Mouse (Mus musculus): Measurements from ENCODE around the gene Zfp414.
"Not testable (repeated sequence)": the region's sequence is repeated elsewhere in the genome, so short reads cannot be mapped to it uniquely, and the experiment has no call there.

Zfp414 gene

GRCm38 (mm10) chr17:33628621-33629486, at the start of gene Zfp414:
Gene Zfp414, plus strand, starts transcription at chr17:33629090.
- DNase-seq, result peak; percentile 92 to 94

DNA sequence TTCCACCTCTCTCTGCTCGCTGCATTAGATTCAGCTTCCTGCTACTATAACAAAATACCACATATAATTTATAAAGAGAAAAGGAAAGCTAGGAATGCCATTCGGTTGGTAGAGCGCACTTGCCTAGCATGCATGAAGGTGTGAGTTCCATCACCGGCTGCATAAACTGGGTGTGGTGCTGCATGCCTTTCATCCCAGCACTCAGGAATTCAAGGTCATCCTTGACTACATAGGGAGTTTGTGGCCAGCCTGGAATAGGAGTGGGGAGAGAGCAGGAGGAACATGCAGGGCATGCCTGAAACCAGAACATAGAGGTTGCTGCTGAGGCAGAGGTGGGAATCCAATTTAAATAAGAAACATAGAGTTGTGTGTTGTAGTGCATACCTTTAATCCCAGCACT, 44.8 kb upstream of the Zfp414 start:
- no peak for DNase-seq

DNA sequence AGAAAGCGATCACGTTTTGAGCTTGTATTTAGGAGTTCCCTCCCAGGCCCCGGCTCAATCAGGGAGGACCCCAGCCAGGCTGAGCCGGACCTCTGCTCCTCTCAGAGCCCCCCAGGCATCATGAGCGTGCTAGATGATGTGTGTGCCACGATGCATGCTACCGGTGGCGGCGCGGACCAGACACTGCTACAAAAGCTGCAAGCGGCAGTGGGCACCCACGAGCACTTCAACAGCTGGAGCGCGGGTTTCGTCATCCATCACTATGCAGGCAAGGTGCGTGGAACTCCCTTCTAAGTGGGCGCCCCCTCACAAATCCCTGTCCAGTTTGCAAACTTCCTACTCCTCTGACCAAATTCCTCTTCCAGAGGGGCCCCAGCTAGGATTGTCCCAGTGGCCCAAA, 42.9 kb upstream of the Zfp414 start:
- no peak for DNase-seq

- no peak for DNase-seq
These were observed 31.6 kb upstream of the Zfp414 start for GRCm38 (mm10) chr17:33597271-33597670.

GRCm38 (mm10) chr17:33598506-33598905, 30.4 kb upstream of the Zfp414 start:
- DNase-seq, result no peak

GRCm38 (mm10) chr17:33599836-33600475, 28.9 kb upstream of the Zfp414 start:
- no peak for DNase-seq

- DNase-seq, result no peak
These were observed 28.1 kb upstream of the Zfp414 start for GRCm38 (mm10) chr17:33600831-33601230.

DNA sequence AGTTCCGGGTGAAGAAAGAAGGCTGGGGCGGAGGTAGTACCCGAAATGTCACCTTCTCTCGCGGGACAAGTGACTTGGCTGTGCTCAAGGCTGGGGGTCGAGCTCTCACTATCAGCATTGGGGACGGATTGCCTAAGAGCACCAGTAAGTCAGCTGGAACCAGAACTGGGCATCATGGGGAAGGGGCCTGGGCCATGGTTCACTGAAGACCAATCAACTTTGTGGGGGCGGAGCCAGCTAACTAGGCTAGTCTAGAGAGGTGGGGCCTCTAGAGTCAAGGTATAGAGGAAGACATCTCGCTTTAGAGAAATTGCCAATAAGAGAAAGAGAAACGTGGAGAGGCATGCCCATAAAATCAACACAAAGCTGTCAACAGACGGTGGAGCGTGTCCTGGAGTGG, 26.9 kb upstream of the Zfp414 start:
- no peak for DNase-seq

GRCm38 (mm10) chr17:33607273-33607672, 21.6 kb upstream of the Zfp414 start:
- DNase-seq, result no peak

GRCm38 (mm10) chr17:33610548-33610947, 18.3 kb upstream of the Zfp414 start:
- DNase-seq, result no peak

- DNase-seq, result not testable (repeated sequence)
These were observed 15.2 kb upstream of the Zfp414 start for GRCm38 (mm10) chr17:33613726-33614125.

- no peak for DNase-seq
These were observed 1.6 kb upstream of the Zfp414 start for GRCm38 (mm10) chr17:33627281-33627680.

- peak in 1 of 2 experiments; percentile 11 for DNase-seq
These were observed 716 bp downstream of the Zfp414 start for GRCm38 (mm10) chr17:33629487-33630125.

DNA sequence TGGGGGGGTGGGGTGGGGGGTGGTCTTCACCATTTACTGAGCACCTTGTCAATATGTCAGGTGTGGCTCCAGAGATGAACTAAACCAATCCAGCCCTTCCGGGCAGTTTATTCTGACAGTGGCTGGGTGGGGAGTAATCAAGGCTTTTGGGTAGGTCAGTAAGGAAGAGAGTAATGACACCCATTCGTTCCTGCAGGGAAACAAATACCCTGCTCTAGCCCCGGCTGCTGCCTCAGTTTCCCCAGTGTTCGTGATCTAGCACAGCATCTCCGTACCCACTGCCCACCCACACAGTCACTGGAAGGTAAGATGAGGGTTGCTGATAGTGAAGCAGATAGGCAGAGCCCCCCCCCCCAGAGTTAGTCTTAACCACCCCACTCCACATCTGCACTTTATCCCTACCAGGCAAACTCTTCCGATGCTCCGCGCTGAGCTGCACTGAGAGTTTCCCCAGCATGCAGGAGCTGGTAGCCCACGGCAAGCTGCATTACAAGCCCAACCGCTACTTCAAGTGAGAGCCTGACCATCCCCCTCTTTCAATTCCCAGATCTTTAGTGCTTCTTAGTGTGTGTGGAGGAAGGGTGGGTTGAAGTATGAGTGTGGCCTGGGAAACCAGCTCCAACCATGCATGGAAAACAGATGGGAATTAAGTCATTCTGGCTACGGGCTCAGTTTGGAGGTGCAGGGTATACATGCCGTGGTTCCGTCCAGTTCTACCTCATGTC, 1.4 kb downstream of the Zfp414 start:
- peak in 1 of 2 experiments; percentile 4 for DNase-seq

DNA sequence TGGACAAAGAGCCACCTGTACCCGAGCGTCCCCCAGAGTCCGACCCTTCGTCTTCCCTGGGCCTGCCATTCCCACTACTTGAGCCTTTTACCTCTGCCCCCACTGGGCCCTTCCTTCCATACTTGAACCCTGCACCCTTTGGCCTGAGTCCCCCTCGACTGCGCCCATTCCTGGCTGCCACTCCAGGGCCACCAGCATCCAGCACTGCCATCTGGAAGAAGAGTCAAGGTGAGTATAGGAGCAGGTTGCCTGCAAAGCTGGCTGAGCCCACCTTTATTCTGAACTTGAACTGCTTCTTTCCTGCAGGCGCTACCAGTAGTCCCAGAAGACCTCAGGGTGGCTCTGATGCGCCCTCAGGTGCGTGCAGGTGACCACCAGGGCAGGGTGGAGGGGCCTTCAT, 2.3 kb downstream of the Zfp414 start:
- no peak for DNase-seq

DNA sequence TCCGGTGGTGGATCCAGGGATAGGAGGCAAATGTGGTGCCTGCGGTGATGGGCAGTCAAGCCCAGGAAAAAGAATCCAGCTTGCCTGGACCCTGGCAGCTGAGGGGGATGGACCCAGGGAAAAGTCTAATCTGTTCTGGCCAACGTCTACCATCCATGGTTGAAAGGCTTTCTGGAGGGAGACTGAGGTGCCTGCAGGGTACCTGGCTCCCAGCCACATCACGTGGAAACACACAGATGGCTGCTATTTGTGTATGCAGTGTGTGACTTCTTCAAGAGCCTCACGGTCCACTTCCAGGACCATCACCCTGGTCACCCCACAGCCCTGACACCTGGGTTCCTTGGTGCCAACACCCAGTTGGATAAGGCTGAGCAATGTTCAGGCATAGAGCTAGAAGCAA, 2.9 kb downstream of the Zfp414 start:
- DNase-seq, result peak in 1 of 2 experiments; percentile 3

DNA sequence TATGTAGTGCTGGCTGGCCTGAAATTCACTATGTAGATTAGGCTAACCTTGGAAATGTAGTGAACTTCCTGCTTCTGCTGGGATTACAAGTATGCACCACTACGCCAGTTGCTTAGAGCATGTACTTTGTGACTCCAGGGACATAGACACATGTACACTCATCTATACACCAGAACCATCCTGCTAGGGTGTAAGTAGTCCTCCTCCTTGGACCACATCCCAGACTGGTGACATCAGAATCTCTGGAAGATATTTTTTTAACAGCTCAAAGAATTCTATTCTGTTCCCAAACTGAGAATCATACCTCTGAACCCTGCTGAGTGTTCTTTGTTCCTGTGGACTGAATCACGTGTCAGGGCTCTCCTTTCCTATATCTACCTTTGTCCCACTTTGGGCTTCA, 8.1 kb downstream of the Zfp414 start:
- DNase-seq, result peak in 1 of 2 experiments; percentile 9

DNA sequence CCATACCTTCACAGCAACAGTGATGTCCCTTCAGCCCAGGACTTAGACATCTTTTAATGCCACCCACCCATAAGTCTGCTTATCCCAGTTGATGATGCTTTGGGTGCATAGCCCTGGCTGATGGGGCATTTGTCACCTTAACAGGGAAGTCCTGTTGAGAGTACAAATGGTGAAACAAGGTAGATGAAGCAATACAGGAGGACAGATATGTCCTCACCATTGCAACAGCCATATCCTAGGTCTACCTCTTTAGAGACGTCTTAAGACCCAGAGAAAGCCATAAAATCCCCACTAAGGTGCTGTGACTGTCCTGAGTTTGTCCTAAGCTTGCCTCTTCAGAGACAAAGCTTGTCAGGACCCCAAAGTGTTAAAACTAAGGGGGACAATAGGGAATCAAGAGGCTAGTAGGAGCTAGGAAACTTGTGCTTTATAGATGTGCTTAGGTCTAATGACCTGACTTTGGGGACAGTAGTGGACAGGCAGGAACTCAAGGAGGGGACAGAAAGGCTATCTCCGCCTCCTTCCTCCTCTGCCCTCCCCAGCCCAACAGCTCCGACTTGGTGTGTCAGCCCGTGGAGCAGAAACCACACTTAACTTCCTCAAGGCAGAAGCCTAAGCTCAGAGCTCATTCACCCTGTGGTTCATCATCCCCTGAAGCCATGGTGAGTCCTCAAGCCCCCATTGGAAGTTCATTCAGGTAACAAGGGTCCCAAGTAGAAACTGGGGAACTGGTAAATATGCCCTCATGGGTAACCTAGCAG, 8.8 kb downstream of the Zfp414 start, which contains the start of gene Pram1:
TSS of gene Pram1 (plus strand) at position 541 of the 761 bp plus-strand sequence.
- DNase-seq, result peak in 1 of 2 experiments; percentile 28

DNA sequence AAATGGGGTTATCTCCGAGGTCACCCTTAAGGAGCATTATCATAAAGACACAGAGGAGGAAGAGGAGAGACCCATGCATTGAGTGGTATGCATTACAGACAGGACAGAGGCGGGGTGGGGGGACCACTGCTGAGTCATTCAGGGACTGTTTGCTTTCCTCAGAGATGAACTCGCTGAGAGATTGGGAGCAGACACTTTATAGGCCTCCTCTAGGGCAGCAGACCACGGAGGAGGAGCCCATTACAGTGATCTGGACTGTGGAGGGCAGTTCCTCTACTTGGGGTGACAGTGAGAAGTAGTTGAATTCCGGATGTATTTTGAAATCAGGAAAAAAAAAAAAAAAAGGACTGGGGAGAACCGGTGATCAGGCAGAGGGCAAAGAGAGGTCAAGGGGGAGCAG, 10.9 kb downstream of the Zfp414 start:
- DNase-seq, result no peak

DNA sequence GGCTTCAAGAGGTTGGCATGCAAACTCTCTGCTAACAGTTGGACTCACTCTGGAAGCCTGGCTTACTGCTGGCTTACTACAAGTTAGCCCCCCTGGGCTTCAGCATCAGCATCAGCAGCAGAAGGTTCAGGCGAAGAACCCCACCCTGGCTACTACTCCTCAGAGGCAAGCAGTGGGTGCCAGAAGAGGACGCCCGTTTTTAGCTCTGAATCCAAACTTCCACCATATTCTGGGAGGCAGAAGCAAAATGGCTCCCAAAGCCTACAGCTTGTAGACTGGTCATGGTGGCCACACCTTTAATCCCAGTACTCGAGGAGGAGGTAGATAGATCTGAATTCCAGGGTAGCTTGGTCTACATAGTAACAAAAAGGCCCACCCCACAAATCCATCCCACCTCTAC, 15.2 kb downstream of the Zfp414 start:
- no peak for DNase-seq

DNA sequence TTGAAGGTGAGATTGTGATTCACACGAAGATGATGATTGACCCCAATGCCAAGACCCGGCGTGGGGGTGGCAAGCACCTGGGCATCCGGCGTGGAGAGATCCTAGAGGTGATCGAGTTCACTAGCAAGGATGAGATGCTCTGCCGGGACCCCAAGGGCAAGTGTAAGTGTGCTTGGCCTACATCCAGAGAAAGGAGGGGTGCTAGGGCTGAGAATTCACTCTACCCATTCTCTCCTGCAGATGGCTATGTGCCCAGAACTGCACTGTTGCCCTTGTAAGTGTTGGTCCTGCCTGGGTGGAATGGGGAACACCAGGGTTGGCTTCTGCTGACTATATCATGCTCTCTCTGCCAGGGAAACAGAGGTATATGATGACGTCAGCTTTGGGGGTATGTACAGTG, 16.2 kb downstream of the Zfp414 start:
- DNase-seq, result no peak

All from lung, postnatal 4 days (tissue).